Mouse (Mus musculus): ENCODE measurements around the gene Ncoa7. TPM values are rescaled to one million over a fixed set of nuclear protein-coding genes. Genes with fewer than 3 reads are reported as not detected.

Gene Ncoa7
- 1 to 10 TPM; 4.9 to 5.2 TPM for total RNA-seq (2021)
- long read RNA-seq, experiment 1, result 0 reads
- long read RNA-seq, experiment 2, partial matches to known transcripts, result 0 of 3 reads
- long read RNA-seq, experiment 2, other reads (novel, unspliced or antisense), result 0 of 3 reads

- DNase-seq, result peak; percentile 73
- intact Hi-C loops (cut with DNase I; ENCODE audit: low total_unique reads), result no loop called here
Measured at GRCm38 (mm10) chr10:30802681-30803586, at the start of gene Ncoa7. TSS of gene Ncoa7 (minus strand) at chr10:30803326.

GRCm38 (mm10) chr10:30845101-30845825 is 42.1 kb upstream of the Ncoa7 start:
- no peak for DNase-seq
- intact Hi-C loops (cut with DNase I; ENCODE audit: low total_unique reads), result no loop called here

GRCm38 (mm10) chr10:30844191-30845010 is 41.3 kb upstream of the Ncoa7 start:
- intact Hi-C loops (cut with DNase I; ENCODE audit: low total_unique reads), result no loop called here
- no peak for DNase-seq

- intact Hi-C loops (cut with DNase I; ENCODE audit: low total_unique reads), result no loop called here
Measured at GRCm38 (mm10) chr10:30843438-30844190, 40.5 kb upstream of the Ncoa7 start.

GRCm38 (mm10) chr10:30842643-30843437 is 39.7 kb upstream of the Ncoa7 start, which contains the start of gene Hey2:
TSS of gene Hey2 (minus strand) at chr10:30842801.
- DNase-seq, result peak; percentile 96
- intact Hi-C loops (cut with DNase I; ENCODE audit: low total_unique reads), result no loop called here

More at GRCm38 (mm10) chr10:30843438-30844190, 40.5 kb upstream of the Ncoa7 start:
- DNase-seq, result no peak

GRCm38 (mm10) chr10:30842228-30842627 is 39.1 kb upstream of the Ncoa7 start:
- no peak for DNase-seq
- intact Hi-C loops (cut with DNase I; ENCODE audit: low total_unique reads), result no loop called here

- intact Hi-C loops (cut with DNase I; ENCODE audit: low total_unique reads), result no loop called here
- no peak for DNase-seq
Measured at GRCm38 (mm10) chr10:30840824-30841223, 37.7 kb upstream of the Ncoa7 start.

- no peak for DNase-seq
- intact Hi-C loops (cut with DNase I; ENCODE audit: low total_unique reads), result no loop called here
Measured at GRCm38 (mm10) chr10:30838188-30838587, 35.1 kb upstream of the Ncoa7 start.

- intact Hi-C loops (cut with DNase I; ENCODE audit: low total_unique reads), result loop anchor here (10.0 kb wide), 2 partner anchors 470 to 620 kb away; partner anchors contain the start of gene Tpd52l1
- DNase-seq, result no peak
Measured at GRCm38 (mm10) chr10:30825049-30825448, 21.9 kb upstream of the Ncoa7 start.

GRCm38 (mm10) chr10:30810967-30811293 is 7.8 kb upstream of the Ncoa7 start:
- DNase-seq, result peak; percentile 41
- intact Hi-C loops (cut with DNase I; ENCODE audit: low total_unique reads), result no loop called here

- peak; percentile 16 for DNase-seq
- intact Hi-C loops (cut with DNase I; ENCODE audit: low total_unique reads), result no loop called here
Measured at GRCm38 (mm10) chr10:30810247-30810966, 7.3 kb upstream of the Ncoa7 start.

GRCm38 (mm10) chr10:30803587-30804253 is 594 bp upstream of the Ncoa7 start:
- intact Hi-C loops (cut with DNase I; ENCODE audit: low total_unique reads), result no loop called here
- DNase-seq, result no peak

- intact Hi-C loops (cut with DNase I; ENCODE audit: low total_unique reads), result no loop called here
- peak; percentile 7 for DNase-seq
Measured at GRCm38 (mm10) chr10:30802033-30802432, 1.1 kb downstream of the Ncoa7 start.

- intact Hi-C loops (cut with DNase I; ENCODE audit: low total_unique reads), result no loop called here
- DNase-seq, result no peak
Measured at GRCm38 (mm10) chr10:30799713-30800450, 3.2 kb downstream of the Ncoa7 start.

GRCm38 (mm10) chr10:30796469-30797261 is 6.5 kb downstream of the Ncoa7 start:
- intact Hi-C loops (cut with DNase I; ENCODE audit: low total_unique reads), result no loop called here
- DNase-seq, result no peak

Measured in gastrocnemius, postnatal 14 days (tissue).